Mouse (Mus musculus) hindbrain, embryonic 16.5 days (tissue): ENCODE results near the gene Tet3. TPM values are rescaled to one million over a fixed set of nuclear protein-coding genes. Genes with fewer than 3 reads are reported as not detected.

Experiments used
- ATAC-seq: fragments of 200-750 bp; cut with Nextera tagmentation; 2 replicates; pipeline ENCODE4 v1.8.0; 2017; ENCODE audit warnings: moderate TSS enrichment, moderate library complexity
- H3K27ac ChIP-seq: fragments of 300-500 bp; sonication (generic); 2 replicates; pipeline ENCODE4 v1.5.1; 2014; ENCODE audit warnings: low read depth, mild to moderate bottlenecking, control low read depth, low read length, moderate library complexity
- H3K27me3 ChIP-seq: fragments of 300-500 bp; sonication (generic); replicated peaks from 2 replicates; pipeline ENCODE4 v1.6.1; 2014; ENCODE audit warnings: low read length; ENCODE audit not compliant: control insufficient read depth, insufficient read depth
- H3K36me3 ChIP-seq: fragments of 300-500 bp; sonication (generic); 2 replicates; pipeline ENCODE4 v1.6.1; 2014; ENCODE audit warnings: mild to moderate bottlenecking, low read length, moderate library complexity, mixed read lengths; ENCODE audit not compliant: control insufficient read depth, insufficient read depth
- H3K4me1 ChIP-seq: fragments of 300-500 bp; sonication (generic); 2 replicates; pipeline ENCODE4 v1.6.1; 2014; ENCODE audit warnings: low read depth, low read length; ENCODE audit not compliant: control insufficient read depth, insufficient read depth
- H3K4me2 ChIP-seq: fragments of 300-500 bp; sonication (generic); 2 replicates; pipeline ENCODE4 v1.6.1; 2014; ENCODE audit warnings: mild to moderate bottlenecking, low read length, control low read depth, moderate library complexity
- H3K4me3 ChIP-seq: fragments of 300-500 bp; sonication (generic); 2 replicates; pipeline ENCODE4 v1.5.1; 2014; ENCODE audit warnings: mild to moderate bottlenecking, low read length, control low read depth, moderate library complexity
- H3K9ac ChIP-seq: fragments of 300-500 bp; sonication (generic); 2 replicates; pipeline ENCODE4 v1.6.1; 2014; ENCODE audit warnings: low read depth, mild to moderate bottlenecking, control low read depth, low read length, moderate library complexity
- H3K9me3 ChIP-seq: fragments of 300-500 bp; sonication (generic); 2 replicates; pipeline ENCODE4 v1.6.1; 2014; ENCODE audit warnings: mild to moderate bottlenecking, low read length, moderate library complexity; ENCODE audit not compliant: control insufficient read depth
- WGBS: fragments of 180-500 bp; shearing (Covaris S2); extraction: QIAGEN DNeasy Blood & Tissue Kit; methylation state at CpG from one replicate; pipeline ENCODE4 v1.1.7; 2014; 5-methylcytosine and 5-hydroxymethylcytosine counted together
- polyA plus RNA-seq: library from polyadenylated mRNA; unstranded; fragments of >200 nt; fragmentation: Nextera tagmentation; extraction: Ambion mirVana; gene quantifications from 2 replicates; pipeline ENCODE4 v1.2.1, GENCODE M21; 2015

Tet3 gene
- polyA plus RNA-seq, 1 experiment from 2014 or later: 51.4 TPM

DNA sequence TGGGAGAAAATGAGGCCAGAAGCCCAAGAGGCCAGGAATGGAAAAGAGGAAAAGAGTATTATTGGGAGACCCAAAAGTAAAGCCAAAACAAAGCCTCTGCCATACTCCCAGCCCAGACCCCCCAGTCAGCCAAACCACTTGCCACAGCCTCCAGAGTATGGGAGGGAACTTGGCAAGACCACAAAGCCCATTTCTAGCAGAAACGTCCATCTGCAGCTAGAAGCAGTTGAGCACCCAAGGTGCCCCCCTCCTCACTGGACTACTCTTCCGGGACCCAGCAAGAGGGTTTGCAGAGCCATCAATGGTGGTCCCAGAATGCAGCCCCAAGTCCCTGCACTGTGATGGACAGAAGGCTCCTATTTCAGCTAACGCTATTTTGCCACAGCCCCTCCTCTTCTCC lies 21.1 kb downstream of the Tet3 start:
- no peak for ATAC-seq
- no peak overlapping the region for H3K9ac ChIP-seq

DNA sequence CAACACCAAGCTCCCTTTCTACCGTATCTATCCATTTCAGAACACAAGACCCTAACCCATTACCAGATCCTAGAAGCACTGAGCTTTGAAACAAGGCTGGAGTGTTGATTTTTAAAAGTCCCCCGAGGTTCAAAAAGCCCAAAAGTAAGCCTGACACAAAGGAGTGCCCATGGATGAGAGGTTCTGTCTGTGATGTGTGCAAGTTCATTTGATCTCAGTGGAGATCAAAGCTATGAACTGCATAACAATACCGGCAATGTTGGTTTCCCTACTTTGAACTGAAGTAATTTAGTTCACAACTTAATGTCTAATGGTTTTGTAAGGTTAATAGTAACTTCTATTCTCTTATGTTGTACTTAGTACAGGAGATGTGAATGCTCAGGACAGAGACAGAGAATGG lies 21.7 kb downstream of the Tet3 start:
- H3K36me3 ChIP-seq: no peaks in the 10 kb centered on the region
- no peak overlapping the region for H3K9ac ChIP-seq
- H3K27me3 ChIP-seq: no peaks in the 10 kb centered on the region
- no peak overlapping the region for H3K4me2 ChIP-seq
- peaks cover 56% of the 10 kb centered on the region for H3K4me1 ChIP-seq
- H3K4me3 ChIP-seq: no peak overlapping the region
- no peak for ATAC-seq
- no peak overlapping the region for H3K27ac ChIP-seq
- H3K9me3 ChIP-seq: no peaks in the 10 kb centered on the region
- 88% methylated on average over 3 of the region's 3 CpGs for WGBS

More for the DNA sequence above, 21.1 kb downstream of the Tet3 start:
- Histone ChIP-seq H3K4me2 (peak overlapping the region; percentile 70), H3K9me3 (no peaks in the 10 kb centered on the region), H3K36me3 (no peaks in the 10 kb centered on the region), H3K4me3 (no peak overlapping the region), H3K27ac (no peak overlapping the region), H3K4me1 (peaks cover 62% of the 10 kb centered on the region), H3K27me3 (no peaks in the 10 kb centered on the region)
- WGBS: 21% methylated on average over 3 of the region's 3 CpGs

DNA sequence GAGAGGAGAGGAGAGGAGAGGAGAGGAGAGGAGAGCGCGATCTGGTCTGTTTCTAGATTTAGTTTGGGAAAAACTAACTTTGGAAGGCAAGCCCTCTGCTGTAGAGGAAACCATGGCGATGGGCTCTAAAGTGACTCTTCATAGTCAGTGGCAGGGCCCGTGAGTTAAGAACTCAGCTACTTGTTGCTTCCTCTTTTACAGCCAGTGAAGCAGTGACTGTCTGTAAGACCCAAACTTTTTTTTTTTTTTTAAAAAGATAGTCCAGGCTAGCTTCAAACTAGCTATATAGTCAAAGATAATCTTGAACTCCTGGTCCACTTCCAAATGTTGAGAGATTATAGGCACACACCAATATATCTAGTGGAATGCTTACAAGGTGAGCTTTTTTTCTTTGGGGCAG lies 22.3 kb downstream of the Tet3 start:
- Histone ChIP-seq H3K27me3 (no peaks in the 10 kb centered on the region), H3K4me1 (peaks cover 50% of the 10 kb centered on the region), H3K9me3 (no peaks in the 10 kb centered on the region), H3K27ac (no peak overlapping the region), H3K4me2 (no peak overlapping the region), H3K36me3 (no peaks in the 10 kb centered on the region), H3K9ac (no peak overlapping the region), H3K4me3 (no peak overlapping the region)
- 74% methylated on average over 4 of the region's 4 CpGs for whole genome bisulfite sequencing
- no peak for ATAC-seq

DNA sequence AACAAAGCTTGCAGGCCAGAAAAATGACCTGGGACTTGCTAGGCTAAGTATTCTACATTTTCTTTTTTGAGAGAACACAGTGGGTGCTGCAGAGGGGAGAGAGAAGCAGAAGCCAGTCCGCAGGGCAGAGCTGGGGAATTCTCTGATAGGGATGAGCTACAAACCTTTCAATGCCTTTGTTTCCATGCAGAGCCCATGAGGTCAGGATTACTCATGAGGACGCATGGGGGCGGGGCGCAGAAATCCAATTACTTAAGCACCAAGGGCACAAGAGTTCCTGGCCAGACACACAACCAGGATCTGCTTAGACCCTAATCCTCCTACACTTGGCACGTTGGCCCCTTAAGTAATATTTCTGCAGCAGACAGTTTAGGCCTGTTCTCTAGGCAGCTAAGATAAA lies 23.7 kb downstream of the Tet3 start:
- H3K4me3 ChIP-seq: no peak overlapping the region
- ATAC-seq: no peak
- no peak overlapping the region for H3K4me2 ChIP-seq
- no peak overlapping the region for H3K9ac ChIP-seq
- H3K27me3 ChIP-seq: no peaks in the 10 kb centered on the region
- no peak overlapping the region for H3K27ac ChIP-seq
- no peaks in the 10 kb centered on the region for H3K9me3 ChIP-seq
- 29% methylated on average over 5 of the region's 5 CpGs for WGBS
- peaks cover 46% of the 10 kb centered on the region for H3K4me1 ChIP-seq
- H3K36me3 ChIP-seq: no peaks in the 10 kb centered on the region

GRCm38 (mm10) chr6:83433546-83433945 lies 25.3 kb downstream of the Tet3 start:
- no peak overlapping the region for H3K27ac ChIP-seq
- H3K9me3 ChIP-seq: no peaks in the 10 kb centered on the region
- no peak overlapping the region for H3K4me2 ChIP-seq
- peaks cover 32% of the 10 kb centered on the region for H3K4me1 ChIP-seq
- H3K27me3 ChIP-seq: no peaks in the 10 kb centered on the region
- ATAC-seq: no peak
- no peak overlapping the region for H3K4me3 ChIP-seq
- H3K36me3 ChIP-seq: no peaks in the 10 kb centered on the region
- no peak overlapping the region for H3K9ac ChIP-seq
- 84% methylated on average over 4 of the region's 4 CpGs for WGBS

DNA sequence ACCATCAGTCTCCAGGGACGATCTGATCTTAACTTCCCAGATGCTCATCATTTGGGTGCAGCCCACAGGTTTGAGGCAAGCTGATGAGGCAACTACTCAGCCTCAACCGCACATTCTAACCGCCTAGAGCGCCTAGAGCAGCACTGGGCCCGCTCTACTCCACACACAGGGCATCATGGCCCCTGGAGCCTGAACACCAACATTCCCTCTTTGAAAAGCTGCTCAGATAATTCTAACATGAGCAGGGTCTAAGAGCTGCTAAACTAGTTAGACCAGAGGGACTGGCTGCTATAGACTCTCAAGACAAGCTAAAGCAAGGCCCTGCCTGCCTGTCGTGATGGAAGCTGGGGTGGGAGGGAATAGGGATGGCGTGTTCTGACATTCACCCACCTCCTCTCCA lies 25.9 kb downstream of the Tet3 start:
- no peaks in the 10 kb centered on the region for H3K36me3 ChIP-seq
- no peaks in the 10 kb centered on the region for H3K9me3 ChIP-seq
- H3K4me2 ChIP-seq: no peak overlapping the region
- no peak overlapping the region for H3K9ac ChIP-seq
- H3K27me3 ChIP-seq: no peaks in the 10 kb centered on the region
- ATAC-seq: no peak
- peaks cover 32% of the 10 kb centered on the region for H3K4me1 ChIP-seq
- 87% methylated on average over 7 of the region's 7 CpGs for WGBS
- no peak overlapping the region for H3K27ac ChIP-seq
- H3K4me3 ChIP-seq: no peak overlapping the region

- H3K4me1 ChIP-seq: peaks cover 22% of the 10 kb centered on the region
- H3K27ac ChIP-seq: peak overlapping the region; percentile 67; the same call in 1 of the 2 replicates
- no peak overlapping the region for H3K4me3 ChIP-seq
- no peaks in the 10 kb centered on the region for H3K27me3 ChIP-seq
- WGBS: 30% methylated on average over 5 of the region's 5 CpGs
- ATAC-seq: peak; percentile 53
- H3K9me3 ChIP-seq: no peaks in the 10 kb centered on the region
- H3K4me2 ChIP-seq: no peak overlapping the region
- H3K36me3 ChIP-seq: no peaks in the 10 kb centered on the region
- H3K9ac ChIP-seq: no peak overlapping the region
Measured at GRCm38 (mm10) chr6:83427968-83428731, 30.7 kb downstream of the Tet3 start.

GRCm38 (mm10) chr6:83427512-83427911 lies 31.4 kb downstream of the Tet3 start:
- Histone ChIP-seq H3K27me3 (no peaks in the 10 kb centered on the region), H3K4me3 (no peak overlapping the region), H3K4me2 (no peak overlapping the region), H3K9ac (no peak overlapping the region; the same call in 1 of the 2 replicates), H3K27ac (peak overlapping the region; percentile 67), H3K36me3 (no peaks in the 10 kb centered on the region), H3K9me3 (no peaks in the 10 kb centered on the region), H3K4me1 (peaks cover 26% of the 10 kb centered on the region)
- 44% methylated on average over 6 of the region's 6 CpGs for WGBS
- ATAC-seq: no peak

DNA sequence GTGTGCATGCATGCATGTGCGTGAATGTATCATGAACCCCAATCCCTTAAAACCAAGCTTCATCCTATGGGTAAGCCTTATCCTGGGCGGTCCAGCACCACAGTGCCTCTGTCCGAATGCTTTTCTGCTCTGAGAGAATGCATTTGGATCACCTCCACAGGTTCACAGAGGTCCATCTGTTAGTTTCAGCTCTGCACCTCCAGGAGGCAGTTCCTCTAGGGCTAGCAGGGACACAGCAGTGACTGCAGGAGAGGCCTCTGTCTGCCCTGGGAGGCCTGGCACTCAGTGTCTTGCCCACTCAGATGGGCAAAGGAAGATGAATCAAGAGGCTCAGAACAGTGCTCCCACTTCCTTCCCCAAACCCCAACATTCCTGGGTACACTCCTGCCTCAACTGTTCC lies 32.3 kb downstream of the Tet3 start:
- WGBS: 88% methylated on average over 3 of the region's 3 CpGs
- H3K4me3 ChIP-seq: no peak overlapping the region
- no peaks in the 10 kb centered on the region for H3K27me3 ChIP-seq
- peaks cover 34% of the 10 kb centered on the region for H3K4me1 ChIP-seq
- no peak overlapping the region for H3K27ac ChIP-seq
- H3K9me3 ChIP-seq: no peaks in the 10 kb centered on the region
- ATAC-seq: no peak
- H3K36me3 ChIP-seq: no peaks in the 10 kb centered on the region
- H3K9ac ChIP-seq: no peak overlapping the region
- no peak overlapping the region for H3K4me2 ChIP-seq
